Mouse (Mus musculus) heart, postnatal 0 days (tissue): ENCODE data around the gene Nphs1. TPM values are rescaled to one million over a fixed set of nuclear protein-coding genes. Genes with fewer than 3 reads are reported as not detected.

Experiments
- ATAC-seq: fragments of 200-750 bp; cut with Nextera tagmentation; 2 replicates; pipeline ENCODE4 v1.8.0; 2017; ENCODE audit warnings: low read depth, moderate number of reproducible peaks, moderate library complexity; ENCODE audit not compliant: insufficient read depth
- DNase-seq: peaks from one replicate; pipeline ENCODE4 v3.0.0-alpha.2; 2016; ENCODE audit warnings: low spot score
- H3K27ac ChIP-seq: fragments of 300-500 bp; sonication (generic); 2 replicates; pipeline ENCODE4 v1.5.1; 2014; ENCODE audit warnings: low read depth, mild to moderate bottlenecking
- H3K27me3 ChIP-seq: fragments of 300-500 bp; sonication (generic); 2 replicates; pipeline ENCODE4 v1.6.1; 2014; ENCODE audit warnings: low read length, mixed read lengths; ENCODE audit not compliant: control insufficient read depth, insufficient read depth
- H3K36me3 ChIP-seq: fragments of 300-500 bp; sonication (generic); replicated peaks from 2 replicates; pipeline ENCODE4 v1.6.1; 2014; ENCODE audit warnings: low read length, mixed read lengths; ENCODE audit not compliant: control insufficient read depth, insufficient read depth
- H3K4me1 ChIP-seq: fragments of 300-500 bp; sonication (generic); 2 replicates; pipeline ENCODE4 v1.6.1; 2014; ENCODE audit warnings: antibody characterized with exemption; ENCODE audit not compliant: control insufficient read depth, insufficient read depth
- H3K4me2 ChIP-seq: fragments of 300-500 bp; sonication (generic); 2 replicates; pipeline ENCODE4 v1.6.1; 2014; ENCODE audit warnings: low read depth, mild to moderate bottlenecking, low read length, moderate library complexity
- H3K4me3 ChIP-seq: fragments of 300-500 bp; sonication (generic); 2 replicates; pipeline ENCODE4 v1.5.1; 2014; ENCODE audit warnings: low read depth, low read length
- H3K9ac ChIP-seq: fragments of 300-500 bp; sonication (generic); replicated peaks from 2 replicates; pipeline ENCODE4 v1.6.1; 2014; ENCODE audit warnings: low read depth, low read length, mixed read lengths
- H3K9me3 ChIP-seq: fragments of 300-500 bp; sonication (generic); replicated peaks from 2 replicates; pipeline ENCODE4 v1.6.1; 2016; ENCODE audit warnings: low read length; ENCODE audit not compliant: control insufficient read depth
- CTCF ChIP-seq: IDR thresholded peaks from 2 replicates; pipeline ENCODE4 v1.5.1; 2016; ENCODE audit warnings: antibody characterized with exemption, control low read depth, low read depth
- EP300 ChIP-seq: IDR thresholded peaks from 2 replicates; pipeline ENCODE4 v1.6.1; 2016; ENCODE audit warnings: antibody characterized with exemption, low read depth
- WGBS: fragments of 180-500 bp; shearing (Covaris S2); extraction: QIAGEN DNeasy Blood & Tissue Kit; methylation state at CpG from one replicate; pipeline ENCODE4 v1.1.7; 2014; 5-methylcytosine and 5-hydroxymethylcytosine counted together
- polyA plus RNA-seq: library from polyadenylated mRNA; unstranded; fragments of >200 nt; fragmentation: Nextera tagmentation; extraction: Ambion mirVana; gene quantifications from 2 replicates; pipeline ENCODE4 v1.2.1, GENCODE M21; 2015
- total RNA-seq: library from RNA; depleted of rRNA; stranded (reverse); fragments of >200 nt; gene quantifications from 2 replicates; pipeline ENCODE4 v1.2.3, GENCODE M21; 2014; ENCODE audit warnings: low replicate concordance; rRNA removed

Nphs1 gene
- total and polyA plus RNA-seq, 2 experiments from 2014 or later: not detected

- Histone ChIP-seq H3K27me3 (no peaks in the 10 kb centered on the region), H3K4me2 (no peak overlapping the region), H3K4me1 (no peaks in the 10 kb centered on the region), H3K27ac (no peak overlapping the region), H3K4me3 (no peak overlapping the region), H3K36me3 (peaks cover 63% of the 10 kb centered on the region), H3K9me3 (no peaks in the 10 kb centered on the region), H3K9ac (no peak overlapping the region)
- 88% methylated on average over 14 of the region's 14 CpGs for WGBS
- DNase-seq (no peak), ATAC-seq (no peak)
- TF ChIP-seq CTCF (no peak), EP300 (no peak)
Measured at GRCm38 (mm10) chr7:30526981-30527380, 68.9 kb downstream of the Nphs1 start.

GRCm38 (mm10) chr7:30531291-30531815 is 73.2 kb downstream of the Nphs1 start:
- no peaks in the 10 kb centered on the region for H3K9me3 ChIP-seq
- no peak for DNase-seq
- H3K4me1 ChIP-seq: peaks cover 21% of the 10 kb centered on the region
- no peak for ATAC-seq
- no peak overlapping the region for H3K27ac ChIP-seq
- WGBS: 82% methylated on average over 9 of the region's 9 CpGs
- no peak overlapping the region for H3K4me3 ChIP-seq
- H3K4me2 ChIP-seq: no peak overlapping the region
- H3K27me3 ChIP-seq: no peaks in the 10 kb centered on the region
- TF ChIP-seq CTCF (no peak), EP300 (no peak)
- H3K36me3 ChIP-seq: peaks cover 47% of the 10 kb centered on the region
- H3K9ac ChIP-seq: no peak overlapping the region

- 19% methylated on average over 8 of the region's 8 CpGs for WGBS
- no peak overlapping the region for H3K27ac ChIP-seq
Measured at GRCm38 (mm10) chr7:30532931-30533330, 74.8 kb downstream of the Nphs1 start.

GRCm38 (mm10) chr7:30533941-30534632 is 76.0 kb downstream of the Nphs1 start:
- ATAC-seq (peak; percentile 7; the same call in 1 of the 2 replicates), DNase-seq (no peak)
- peak overlapping the region; percentile 58 for H3K4me3 ChIP-seq
- no peak overlapping the region for H3K27ac ChIP-seq
- TF ChIP-seq CTCF (no peak), EP300 (no peak)
- 14% methylated on average over 23 of the region's 26 CpGs for WGBS
- H3K4me1 ChIP-seq: peaks cover 21% of the 10 kb centered on the region
- H3K9me3 ChIP-seq: no peaks in the 10 kb centered on the region
- H3K9ac ChIP-seq: peak overlapping the region; percentile 60
- no peaks in the 10 kb centered on the region for H3K27me3 ChIP-seq
- peak overlapping the region; percentile 86 for H3K4me2 ChIP-seq
- peaks cover 22% of the 10 kb centered on the region for H3K36me3 ChIP-seq

More at GRCm38 (mm10) chr7:30532931-30533330, 74.8 kb downstream of the Nphs1 start:
- Histone ChIP-seq H3K9me3 (no peaks in the 10 kb centered on the region), H3K4me2 (peak overlapping the region; percentile 27; the same call in 1 of the 2 replicates), H3K9ac (no peak overlapping the region), H3K4me3 (no peak overlapping the region), H3K27me3 (no peaks in the 10 kb centered on the region), H3K4me1 (peaks cover 21% of the 10 kb centered on the region), H3K36me3 (peaks cover 33% of the 10 kb centered on the region)
- ATAC-seq (peak; percentile 27), DNase-seq (peak; percentile 47)
- TF ChIP-seq EP300 (no peak), CTCF (no peak)

- H3K4me1 ChIP-seq: peaks cover 21% of the 10 kb centered on the region
- no peaks in the 10 kb centered on the region for H3K9me3 ChIP-seq
- WGBS: under 1% methylated on average over 68 of the region's 84 CpGs
- peaks cover 16% of the 10 kb centered on the region for H3K36me3 ChIP-seq
- ATAC-seq (peak; percentile 96), DNase-seq (peak; percentile 94)
- H3K9ac ChIP-seq: peak within 1 kb of the TSS; percentile 60
- H3K27me3 ChIP-seq: no peaks in the 10 kb centered on the region
- no peak within 1 kb of the TSS for H3K27ac ChIP-seq
- TF ChIP-seq EP300 (no peak), CTCF (no peak)
- peak within 1 kb of the TSS; percentile 86 for H3K4me2 ChIP-seq
- peak within 1 kb of the TSS; percentile 58 for H3K4me3 ChIP-seq
Measured at GRCm38 (mm10) chr7:30534633-30535577, 76.8 kb downstream of the Nphs1 start, which contains the start of gene Arhgap33. Arhgap33 (minus strand) TSS chr7:30535060.

Other genes starting within 250 kb of the Nphs1 start
Only the 30 nearest of the 34 such genes appear.
- not detected in 2 replicates for gene Thap8, start 178.2 kb upstream of the Nphs1 start, total RNA-seq
- 0.33 and 0.41 TPM in 2 replicates for gene Thap8, start 178.2 kb upstream of the Nphs1 start, polyA plus RNA-seq
- gene Wdr62, start 177.9 kb upstream of the Nphs1 start, total RNA-seq: 3.4 and 5.2 TPM in 2 replicates
- 2.6 and 3.2 TPM in 2 replicates for gene Wdr62, start 177.9 kb upstream of the Nphs1 start, polyA plus RNA-seq
- gene Clip3, start 166.6 kb upstream of the Nphs1 start, total RNA-seq: 4.3 and 22.4 TPM in 2 replicates
- 3.1 and 3.5 TPM in 2 replicates for gene Clip3, start 166.6 kb upstream of the Nphs1 start, polyA plus RNA-seq
- gene Alkbh6, start 149.6 kb upstream of the Nphs1 start, total RNA-seq: 40.0 and 57.2 TPM in 2 replicates
- gene Alkbh6, start 149.6 kb upstream of the Nphs1 start, polyA plus RNA-seq: 63.5 and 71.2 TPM in 2 replicates
- 0.34 and 1.1 TPM in 2 replicates for gene Syne4, start 143.5 kb upstream of the Nphs1 start, total RNA-seq
- gene Syne4, start 143.5 kb upstream of the Nphs1 start, polyA plus RNA-seq: 1.6 TPM in 2 replicates
- 0.46 and 0.77 TPM in 2 replicates for gene E130208F15Rik, start 136.6 kb upstream of the Nphs1 start, total RNA-seq
- 2.6 and 3.1 TPM in 2 replicates for gene E130208F15Rik, start 136.6 kb upstream of the Nphs1 start, polyA plus RNA-seq
- 15.8 and 16.5 TPM in 2 replicates for gene Sdhaf1, start 134.4 kb upstream of the Nphs1 start, total RNA-seq
- 23.2 and 23.3 TPM in 2 replicates for gene Sdhaf1, start 134.4 kb upstream of the Nphs1 start, polyA plus RNA-seq
- 3.6 and 5.4 TPM in 2 replicates for gene Lrfn3, start 95.5 kb upstream of the Nphs1 start, total RNA-seq
- gene Lrfn3, start 95.5 kb upstream of the Nphs1 start, polyA plus RNA-seq: 0.40 and 0.69 TPM in 2 replicates
- gene Tyrobp, start 44.6 kb upstream of the Nphs1 start, total RNA-seq: 15.2 and 31.2 TPM in 2 replicates
- gene Tyrobp, start 44.6 kb upstream of the Nphs1 start, polyA plus RNA-seq: 30.4 and 35.8 TPM in 2 replicates
- gene Hcst, start 38.5 kb upstream of the Nphs1 start, total RNA-seq: not detected in 2 replicates
- gene Hcst, start 38.5 kb upstream of the Nphs1 start, polyA plus RNA-seq: 1.1 and 1.4 TPM in 2 replicates
- gene Nfkbid, start 36.6 kb upstream of the Nphs1 start, total RNA-seq: 0.19 and 5.0 TPM in 2 replicates
- 0.38 and 0.44 TPM in 2 replicates for gene Nfkbid, start 36.6 kb upstream of the Nphs1 start, polyA plus RNA-seq
- gene Aplp1, start 12.8 kb upstream of the Nphs1 start, total RNA-seq: 3.6 and 11.4 TPM in 2 replicates
- 4.2 and 5.2 TPM in 2 replicates for gene Aplp1, start 12.8 kb upstream of the Nphs1 start, polyA plus RNA-seq
- gene Kirrel2, start 625 bp upstream of the Nphs1 start, total RNA-seq: not detected in 2 replicates
- gene Kirrel2, start 625 bp upstream of the Nphs1 start, polyA plus RNA-seq: 0.15 TPM in 1 of 2 replicates, not detected in the other
- gene Prodh2, start 35.3 kb downstream of the Nphs1 start, total RNA-seq: not detected in 2 replicates
- not detected in 2 replicates for gene Prodh2, start 35.3 kb downstream of the Nphs1 start, polyA plus RNA-seq
- gene Arhgap33, start 76.7 kb downstream of the Nphs1 start, total RNA-seq: 0.31 and 4.3 TPM in 2 replicates
- gene Arhgap33, start 76.7 kb downstream of the Nphs1 start, polyA plus RNA-seq: 0.80 and 1.0 TPM in 2 replicates
- gene Hspb6, start 93.9 kb downstream of the Nphs1 start, total RNA-seq: 72.0 and 93.3 TPM in 2 replicates
- 339 and 340 TPM in 2 replicates for gene Hspb6, start 93.9 kb downstream of the Nphs1 start, polyA plus RNA-seq
- gene Proser3, start 94.0 kb downstream of the Nphs1 start, total RNA-seq: 6.5 and 7.1 TPM in 2 replicates
- 2.5 and 3.2 TPM in 2 replicates for gene Proser3, start 94.0 kb downstream of the Nphs1 start, polyA plus RNA-seq
- gene Lin37, start 101.5 kb downstream of the Nphs1 start, total RNA-seq: 11.9 and 19.7 TPM in 2 replicates
- gene Lin37, start 101.5 kb downstream of the Nphs1 start, polyA plus RNA-seq: 26.2 and 27.1 TPM in 2 replicates
- gene U2af1l4, start 105.0 kb downstream of the Nphs1 start, total RNA-seq: 36.9 and 41.9 TPM in 2 replicates
- 120 and 123 TPM in 2 replicates for gene U2af1l4, start 105.0 kb downstream of the Nphs1 start, polyA plus RNA-seq
- gene Gm49396, start 105.0 kb downstream of the Nphs1 start, total RNA-seq: 0.08 and 0.61 TPM in 2 replicates
- gene Gm49396, start 105.0 kb downstream of the Nphs1 start, polyA plus RNA-seq: 3.0 and 3.4 TPM in 2 replicates
- 106 and 130 TPM in 2 replicates for gene Psenen, start 105.3 kb downstream of the Nphs1 start, total RNA-seq
- gene Psenen, start 105.3 kb downstream of the Nphs1 start, polyA plus RNA-seq: 130 and 133 TPM in 2 replicates
- gene Igflr1, start 107.1 kb downstream of the Nphs1 start, total RNA-seq: 0.54 and 3.3 TPM in 2 replicates
- 0.94 and 1.9 TPM in 2 replicates for gene Igflr1, start 107.1 kb downstream of the Nphs1 start, polyA plus RNA-seq
- gene Kmt2b, start 130.4 kb downstream of the Nphs1 start, total RNA-seq: 12.1 and 13.4 TPM in 2 replicates
- 2.9 and 3.2 TPM in 2 replicates for gene Kmt2b, start 130.4 kb downstream of the Nphs1 start, polyA plus RNA-seq
- not detected in 2 replicates for gene Zbtb32, start 140.6 kb downstream of the Nphs1 start, total RNA-seq
- gene Zbtb32, start 140.6 kb downstream of the Nphs1 start, polyA plus RNA-seq: 0.11 and 0.27 TPM in 2 replicates
- gene Upk1a, start 154.5 kb downstream of the Nphs1 start, total RNA-seq: 1.1 and 73.4 TPM in 2 replicates
- 0.56 and 0.60 TPM in 2 replicates for gene Upk1a, start 154.5 kb downstream of the Nphs1 start, polyA plus RNA-seq
- 1,408 and 1,527 TPM in 2 replicates for gene Cox6b1, start 167.8 kb downstream of the Nphs1 start, total RNA-seq
- gene Cox6b1, start 167.8 kb downstream of the Nphs1 start, polyA plus RNA-seq: 4,395 and 4,405 TPM in 2 replicates
- not detected in 2 replicates for gene Etv2, start 177.5 kb downstream of the Nphs1 start, total RNA-seq
- not detected in 2 replicates for gene Etv2, start 177.5 kb downstream of the Nphs1 start, polyA plus RNA-seq
- gene Rbm42, start 192.0 kb downstream of the Nphs1 start, total RNA-seq: 93.4 and 114 TPM in 2 replicates
- 71.3 and 71.6 TPM in 2 replicates for gene Rbm42, start 192.0 kb downstream of the Nphs1 start, polyA plus RNA-seq
- 17.5 and 19.8 TPM in 2 replicates for gene Haus5, start 206.7 kb downstream of the Nphs1 start, total RNA-seq
- gene Haus5, start 206.7 kb downstream of the Nphs1 start, polyA plus RNA-seq: 9.5 and 10.5 TPM in 2 replicates
- not detected in 2 replicates for gene Pmis2, start 213.3 kb downstream of the Nphs1 start, total RNA-seq
- not detected in 2 replicates for gene Pmis2, start 213.3 kb downstream of the Nphs1 start, polyA plus RNA-seq